Mouse (Mus musculus) brown adipose tissue, adult 24 weeks (tissue): Measurements from ENCODE around the gene Flnb. TPM values are rescaled to one million over a fixed set of nuclear protein-coding genes. Genes with fewer than 3 reads are reported as not detected.

Experiments used
- H3K27ac ChIP-seq: fragments of 200-500 bp; replicated peaks from 2 replicates; pipeline ENCODE4 v1.5.1; 2012; ENCODE audit warnings: low read depth, mild to moderate bottlenecking, low read length
- H3K4me1 ChIP-seq: fragments of 200-500 bp; 2 replicates; pipeline ENCODE4 v1.6.1; 2012; ENCODE audit warnings: low read length, mixed read lengths; ENCODE audit not compliant: control insufficient read depth, insufficient read depth, insufficient read length
- H3K4me3 ChIP-seq: fragments of 200-500 bp; 2 replicates; pipeline ENCODE4 v1.5.1; 2012; ENCODE audit warnings: low read depth, mild to moderate bottlenecking, low read length, moderate library complexity; ENCODE audit not compliant: insufficient read depth
- polyA plus RNA-seq: library from polyadenylated mRNA; stranded (reverse); fragments of >200 nt; gene quantifications from 2 replicates; pipeline ENCODE4 v1.2.4, GENCODE M21; 2012; ENCODE audit not compliant: missing spikeins, insufficient read depth, insufficient read length

Gene Flnb
- polyA plus RNA-seq, 1 experiment: 7.8 TPM

DNA sequence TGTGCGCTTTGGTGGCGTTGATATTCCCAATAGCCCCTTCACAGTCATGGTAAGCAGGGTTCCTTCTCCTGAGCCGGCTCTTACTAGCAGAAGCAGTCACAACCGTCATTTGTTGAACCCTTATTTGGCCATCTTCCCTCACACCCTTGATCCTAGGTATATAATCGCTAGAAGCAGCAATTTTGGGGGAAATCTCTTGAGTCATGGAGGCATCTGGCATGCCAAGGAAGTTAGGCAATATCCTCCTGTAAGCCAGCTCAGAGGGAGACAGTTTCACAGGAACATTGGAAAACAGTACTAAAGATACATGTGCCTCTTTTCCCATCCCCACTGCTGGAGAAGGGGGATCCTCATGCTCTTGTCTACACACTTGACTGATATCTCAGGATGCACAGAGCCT lies 101.6 kb downstream of the Flnb start:
- no peak overlapping the region for H3K4me3 ChIP-seq
- no peak overlapping the region for H3K27ac ChIP-seq
- no peaks in the 10 kb centered on the region for H3K4me1 ChIP-seq

GRCm38 (mm10) chr14:7919921-7920320 lies 102.2 kb downstream of the Flnb start:
- Histone ChIP-seq H3K27ac (no peak overlapping the region), H3K4me1 (no peaks in the 10 kb centered on the region), H3K4me3 (no peak overlapping the region)

- no peak overlapping the region for H3K27ac ChIP-seq
- no peak overlapping the region for H3K4me3 ChIP-seq
- no peaks in the 10 kb centered on the region for H3K4me1 ChIP-seq
Observed at GRCm38 (mm10) chr14:7921459-7921858, 103.7 kb downstream of the Flnb start.

GRCm38 (mm10) chr14:7923635-7924034 lies 105.9 kb downstream of the Flnb start:
- no peak overlapping the region for H3K4me3 ChIP-seq
- H3K27ac ChIP-seq: no peak overlapping the region
- no peaks in the 10 kb centered on the region for H3K4me1 ChIP-seq

DNA sequence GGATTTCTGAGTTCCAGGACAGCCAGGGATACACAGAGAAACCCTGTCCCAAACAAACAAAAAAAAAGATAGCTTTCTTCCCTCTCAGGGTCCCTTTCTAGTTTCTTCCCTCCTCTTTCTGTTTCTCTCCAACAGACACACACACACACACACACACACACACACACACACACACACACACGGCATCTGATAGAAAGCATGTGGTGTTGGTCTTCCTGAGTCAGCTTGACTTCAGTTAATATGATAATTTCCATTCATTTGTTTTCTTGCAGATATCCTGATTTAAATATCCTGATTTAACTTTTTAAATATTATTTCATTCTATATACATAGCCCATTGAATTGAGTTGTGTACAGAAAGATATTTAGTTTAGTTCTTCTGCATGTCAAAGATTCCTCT lies 110.6 kb downstream of the Flnb start:
- Histone ChIP-seq H3K4me3 (no peak overlapping the region), H3K4me1 (no peaks in the 10 kb centered on the region), H3K27ac (no peak overlapping the region)

GRCm38 (mm10) chr14:7929029-7929428 lies 111.3 kb downstream of the Flnb start:
- Histone ChIP-seq H3K4me1 (no peaks in the 10 kb centered on the region), H3K4me3 (no peak overlapping the region), H3K27ac (no peak overlapping the region)

DNA sequence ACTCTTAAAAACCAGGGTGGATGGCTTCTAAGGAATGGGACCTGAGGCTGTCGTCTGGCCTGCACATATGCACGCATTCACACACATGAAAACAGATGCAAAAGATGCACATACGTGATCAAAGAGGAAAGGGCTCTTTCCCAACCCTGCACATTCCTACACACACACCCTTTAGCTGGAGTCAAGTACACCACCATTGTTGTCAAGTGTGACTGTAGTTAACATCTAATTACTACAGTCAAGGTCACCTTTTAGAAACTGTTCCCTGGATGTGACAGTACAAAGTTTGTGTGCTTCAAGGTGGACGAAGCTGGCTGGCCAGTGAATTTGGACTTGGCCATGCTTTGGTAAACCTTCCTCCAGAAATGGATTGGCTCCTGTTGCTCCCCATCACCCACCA lies 114.4 kb downstream of the Flnb start:
- Histone ChIP-seq H3K4me1 (no peaks in the 10 kb centered on the region), H3K27ac (no peak overlapping the region), H3K4me3 (no peak overlapping the region)

DNA sequence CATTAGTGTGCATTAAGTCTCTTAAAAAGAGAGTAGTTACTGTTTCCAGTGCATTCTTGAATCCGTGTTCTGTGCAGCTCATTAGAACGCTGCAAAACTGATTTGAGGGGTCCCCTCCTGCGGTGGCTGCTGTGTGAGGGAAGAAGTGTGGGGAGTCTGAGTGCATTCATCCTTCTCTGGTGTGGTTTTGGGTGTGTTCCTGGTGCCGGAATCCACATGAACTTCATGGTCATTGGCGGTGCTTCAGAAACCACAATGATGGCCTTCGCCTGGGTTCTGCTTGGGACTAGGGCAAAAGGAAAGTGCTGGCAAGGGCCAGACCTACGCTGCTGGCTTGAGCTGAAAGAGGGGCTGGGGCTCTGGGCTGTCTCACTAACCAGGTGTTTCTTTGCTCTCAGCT lies 116.4 kb downstream of the Flnb start:
- H3K27ac ChIP-seq: no peak overlapping the region
- H3K4me1 ChIP-seq: no peaks in the 10 kb centered on the region
- no peak overlapping the region for H3K4me3 ChIP-seq

DNA sequence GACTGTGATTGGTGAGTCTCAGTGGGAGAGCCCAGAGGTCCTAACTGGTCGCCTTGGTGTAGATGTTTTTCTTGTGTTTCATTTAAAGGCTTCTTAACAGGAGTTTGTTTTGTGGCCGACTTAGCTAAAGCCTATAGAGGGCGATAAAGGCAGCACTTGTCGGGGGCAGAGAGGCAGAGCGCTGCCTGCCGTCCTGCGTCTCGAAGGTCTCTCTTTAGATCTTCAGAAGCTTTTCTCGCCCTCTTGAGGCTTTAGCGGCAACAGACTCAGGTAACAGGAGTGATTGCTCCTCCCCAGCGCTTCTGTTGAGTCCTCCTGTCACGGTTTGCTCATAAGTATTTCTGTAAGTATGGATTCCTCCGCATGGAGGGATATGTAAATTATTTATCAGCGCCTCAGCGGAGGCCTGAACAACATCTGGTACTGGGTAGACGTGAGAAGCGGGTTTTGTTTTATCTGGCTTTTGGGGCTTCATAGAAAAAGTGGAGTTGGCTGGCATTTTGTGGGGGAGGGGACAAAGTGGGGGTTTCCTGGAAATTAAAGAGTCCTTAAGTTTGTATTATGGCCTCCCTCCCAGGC lies 119.4 kb downstream of the Flnb start:
- Histone ChIP-seq H3K4me1 (no peaks in the 10 kb centered on the region), H3K27ac (no peak overlapping the region), H3K4me3 (no peak overlapping the region)

GRCm38 (mm10) chr14:7938809-7939784 lies 121.3 kb downstream of the Flnb start:
- H3K4me1 ChIP-seq: no peaks in the 10 kb centered on the region; the same call in 1 of the 2 replicates
- no peak overlapping the region for H3K27ac ChIP-seq
- H3K4me3 ChIP-seq: no peak overlapping the region

- H3K27ac ChIP-seq: no peak overlapping the region
- no peaks in the 10 kb centered on the region; the same call in 1 of the 2 replicates for H3K4me1 ChIP-seq
- no peak overlapping the region for H3K4me3 ChIP-seq
Observed at GRCm38 (mm10) chr14:7941413-7941812, 123.7 kb downstream of the Flnb start.

DNA sequence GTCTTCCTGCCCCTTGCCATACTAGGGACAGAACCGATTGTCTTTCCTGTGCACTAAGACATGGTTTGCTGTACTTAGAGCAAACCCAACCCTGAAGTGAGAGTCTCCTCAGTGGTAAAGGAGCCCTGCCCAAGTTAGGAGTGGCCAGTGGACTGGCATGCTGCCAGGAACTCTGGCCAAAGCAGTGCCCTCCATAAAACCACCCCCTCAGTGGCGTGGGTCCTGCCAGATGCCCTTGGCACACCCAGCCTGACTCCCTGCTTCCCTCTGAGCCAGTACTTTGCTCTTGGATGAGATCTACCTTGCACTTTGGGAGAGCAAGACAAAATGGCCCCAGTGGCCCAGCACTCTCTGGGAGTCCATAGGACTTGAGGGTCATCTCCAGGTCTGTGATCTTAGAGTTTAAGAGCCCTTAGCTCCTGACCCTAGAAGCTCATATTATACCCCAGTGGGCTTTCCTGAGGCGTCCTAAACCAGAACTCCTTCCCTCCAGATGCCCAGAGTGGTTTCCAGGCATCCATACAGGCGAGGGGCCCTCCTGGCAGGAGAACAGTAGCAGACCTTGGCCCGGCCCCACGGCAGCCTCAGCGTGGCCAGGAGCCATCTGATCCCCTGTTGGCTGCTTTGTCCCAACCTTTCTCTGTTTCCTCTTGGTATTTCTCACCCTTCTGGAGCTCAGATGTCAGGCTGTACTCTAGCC lies 125.5 kb downstream of the Flnb start:
- H3K4me3 ChIP-seq: no peak overlapping the region
- no peaks in the 10 kb centered on the region; the same call in 1 of the 2 replicates for H3K4me1 ChIP-seq
- H3K27ac ChIP-seq: no peak overlapping the region

DNA sequence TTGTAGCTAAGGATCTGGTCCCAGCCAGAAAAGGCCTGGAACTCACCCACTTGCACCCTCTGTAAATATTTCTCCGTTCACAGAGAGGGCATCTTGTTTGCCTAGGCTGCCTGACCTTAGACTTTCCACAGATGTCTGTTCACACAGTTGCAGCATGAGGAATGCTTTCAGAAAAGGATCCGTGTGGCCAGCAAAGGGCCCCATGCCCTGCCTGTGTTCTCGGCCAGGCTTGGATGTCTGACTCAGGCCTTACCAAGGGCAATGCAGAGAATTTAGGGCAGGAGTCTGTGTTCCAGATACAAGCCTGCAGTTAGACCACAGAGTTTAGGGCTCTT lies 126.0 kb downstream of the Flnb start:
- Histone ChIP-seq H3K4me3 (no peak overlapping the region), H3K4me1 (no peaks in the 10 kb centered on the region; the same call in 1 of the 2 replicates), H3K27ac (no peak overlapping the region)

- no peak overlapping the region for H3K27ac ChIP-seq
- H3K4me1 ChIP-seq: no peaks in the 10 kb centered on the region; the same call in 1 of the 2 replicates
Observed at GRCm38 (mm10) chr14:7944349-7945039, 126.7 kb downstream of the Flnb start.

GRCm38 (mm10) chr14:7945261-7945660 lies 127.5 kb downstream of the Flnb start:
- no peak overlapping the region for H3K27ac ChIP-seq
- H3K4me1 ChIP-seq: no peaks in the 10 kb centered on the region; the same call in 1 of the 2 replicates
- no peak overlapping the region for H3K4me3 ChIP-seq

More at GRCm38 (mm10) chr14:7944349-7945039, 126.7 kb downstream of the Flnb start:
- no peak overlapping the region for H3K4me3 ChIP-seq
